Mouse (Mus musculus) testis, adult 2 months (tissue): ENCODE data around the gene Col4a1. TPM values are rescaled to one million over a fixed set of nuclear protein-coding genes. Genes with fewer than 3 reads are reported as not detected.

Experiments
- H3K27ac ChIP-seq: fragments of 200-500 bp; 2 replicates; pipeline ENCODE4 v1.5.1; 2012; ENCODE audit warnings: low read depth, low read length; ENCODE audit not compliant: control insufficient read depth, insufficient read depth
- H3K27me3 ChIP-seq: fragments of 200-500 bp; 2 replicates; pipeline ENCODE4 v1.6.1; 2012; ENCODE audit warnings: mild to moderate bottlenecking, low read length, moderate library complexity; ENCODE audit not compliant: control insufficient read depth, insufficient read depth
- H3K36me3 ChIP-seq: fragments of 200-500 bp; 2 replicates; pipeline ENCODE4 v1.6.1; 2012; ENCODE audit warnings: mild to moderate bottlenecking, low read length; ENCODE audit not compliant: control insufficient read depth, insufficient read depth
- H3K4me1 ChIP-seq: fragments of 200-500 bp; 2 replicates; pipeline ENCODE4 v1.6.1; 2012; ENCODE audit warnings: low read length; ENCODE audit not compliant: control insufficient read depth, insufficient read depth
- H3K4me3 ChIP-seq: fragments of 200-500 bp; 2 replicates; pipeline ENCODE4 v1.5.1; 2012; ENCODE audit warnings: low read depth, mild to moderate bottlenecking, low read length, moderate library complexity, mixed read lengths; ENCODE audit not compliant: control insufficient read depth
- CTCF ChIP-seq: fragments of 200-500 bp; IDR thresholded peaks from 2 replicates; pipeline ENCODE4 v1.5.1; 2012; ENCODE audit warnings: low read depth, mild to moderate bottlenecking, inconsistent platforms, low read length, moderate library complexity; ENCODE audit not compliant: control insufficient read depth, insufficient read depth, insufficient replicate concordance
- POLR2A ChIP-seq: fragments of 200-500 bp; IDR thresholded peaks from 2 replicates; pipeline ENCODE4 v1.6.1; 2012; ENCODE audit warnings: low read depth, mild to moderate bottlenecking, inconsistent platforms, low read length, moderate library complexity; ENCODE audit not compliant: control insufficient read depth
- polyA plus RNA-seq: library from polyadenylated mRNA; depleted of rRNA; stranded (reverse); fragments of >200 nt; gene quantifications from 2 replicates; pipeline ENCODE4 v1.2.3, GENCODE M21; 2012

Gene Col4a1
- polyA plus RNA-seq, 1 experiment, result 18.8 TPM

DNA sequence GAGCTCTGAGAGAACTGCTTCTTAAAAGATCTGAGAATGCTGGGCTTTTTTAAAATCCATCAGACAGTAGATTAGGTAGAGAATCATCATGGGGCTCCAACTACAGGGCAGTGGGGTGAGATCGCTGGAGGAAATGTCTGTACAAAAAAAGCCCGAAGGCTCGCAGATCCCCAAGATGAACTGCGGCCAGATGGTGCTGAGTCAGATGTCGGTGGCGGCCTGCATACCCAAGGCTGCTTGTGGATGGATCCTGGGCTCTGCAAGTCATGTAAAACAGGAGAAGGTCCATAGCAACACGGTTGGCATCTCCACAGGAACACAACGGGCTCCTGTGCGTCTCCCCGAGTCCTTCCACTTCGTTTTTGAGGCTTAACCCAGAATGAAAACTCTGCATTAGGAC lies 39.9 kb upstream of the Col4a1 start:
- no peak for TF ChIP-seq CTCF
- no peak for TF ChIP-seq POLR2A
- no peak overlapping the region for H3K4me3 ChIP-seq
- H3K27ac ChIP-seq, result no peak overlapping the region
- no peaks in the 10 kb centered on the region for H3K4me1 ChIP-seq
- no peaks in the 10 kb centered on the region for H3K36me3 ChIP-seq
- no peaks in the 10 kb centered on the region for H3K27me3 ChIP-seq

DNA sequence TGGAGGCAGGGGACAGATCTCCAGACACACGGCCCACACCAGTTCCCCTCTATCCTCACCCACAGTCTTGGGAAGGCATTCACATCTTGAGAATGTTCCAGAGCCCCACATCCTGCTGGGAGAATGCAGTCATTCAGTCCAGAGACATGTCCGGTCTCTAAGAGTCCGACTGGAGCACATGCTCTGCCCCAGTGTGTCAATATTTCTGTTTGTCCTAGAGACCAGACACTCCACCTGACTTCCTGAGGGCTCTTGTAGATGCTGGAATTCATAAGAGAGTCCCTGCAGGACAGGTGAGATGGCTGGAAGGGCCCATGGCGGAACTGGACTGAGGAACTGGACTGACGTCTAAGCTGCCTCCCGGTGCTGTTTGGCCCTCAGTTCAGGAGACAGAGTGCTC lies 38.7 kb upstream of the Col4a1 start:
- no peaks in the 10 kb centered on the region for H3K36me3 ChIP-seq
- no peaks in the 10 kb centered on the region for H3K27me3 ChIP-seq
- H3K27ac ChIP-seq, result no peak overlapping the region
- no peak overlapping the region for H3K4me3 ChIP-seq
- H3K4me1 ChIP-seq, result no peaks in the 10 kb centered on the region
- TF ChIP-seq POLR2A, result no peak
- no peak for TF ChIP-seq CTCF

DNA sequence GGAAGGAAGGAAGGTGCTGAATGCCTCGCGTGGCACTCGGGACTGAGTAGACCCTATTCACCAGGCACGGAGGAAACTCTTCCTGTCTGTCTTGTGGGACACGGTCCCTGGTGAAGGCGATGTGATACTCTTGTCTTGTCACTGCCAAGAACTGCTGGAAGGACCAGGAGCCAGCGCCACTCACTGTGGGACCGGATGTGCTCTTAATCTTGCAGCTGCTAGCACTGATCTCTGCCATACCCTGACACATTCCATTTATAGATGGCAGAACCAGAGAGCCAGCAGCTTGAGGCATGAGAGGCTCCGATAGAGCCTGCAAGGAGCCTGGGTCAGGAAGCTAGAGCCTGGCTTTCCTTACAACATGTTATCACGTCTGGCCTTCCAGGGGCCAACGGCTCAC lies 36.0 kb upstream of the Col4a1 start:
- Histone ChIP-seq H3K36me3 (no peaks in the 10 kb centered on the region), H3K27me3 (no peaks in the 10 kb centered on the region), H3K4me3 (no peak overlapping the region), H3K4me1 (no peaks in the 10 kb centered on the region), H3K27ac (peak overlapping the region; percentile 12; the same call in 1 of the 2 replicates)
- TF ChIP-seq POLR2A (no peak), CTCF (no peak)

DNA sequence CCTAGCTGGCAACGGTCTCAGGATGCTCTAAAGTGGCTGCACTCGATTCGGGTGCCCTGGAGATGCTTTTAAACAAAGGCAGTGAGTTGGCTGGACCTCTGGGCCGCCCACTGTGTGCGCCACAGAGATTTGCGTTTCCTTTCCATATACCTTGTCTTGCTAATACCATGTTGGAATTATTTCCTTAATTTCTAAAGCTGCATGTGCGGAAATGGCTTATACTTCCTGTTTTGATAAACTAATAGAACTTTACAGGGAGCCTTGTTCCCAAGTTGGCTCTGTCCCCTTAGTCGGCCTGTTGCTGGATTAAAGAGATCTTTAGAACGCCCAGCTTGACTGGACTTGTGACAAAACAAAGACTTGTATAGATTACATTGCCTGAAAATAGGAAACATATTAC lies 35.1 kb upstream of the Col4a1 start:
- Histone ChIP-seq H3K27me3 (no peaks in the 10 kb centered on the region), H3K4me1 (no peaks in the 10 kb centered on the region), H3K27ac (no peak overlapping the region), H3K36me3 (no peaks in the 10 kb centered on the region), H3K4me3 (no peak overlapping the region)
- TF ChIP-seq CTCF, result no peak
- TF ChIP-seq POLR2A, result no peak

DNA sequence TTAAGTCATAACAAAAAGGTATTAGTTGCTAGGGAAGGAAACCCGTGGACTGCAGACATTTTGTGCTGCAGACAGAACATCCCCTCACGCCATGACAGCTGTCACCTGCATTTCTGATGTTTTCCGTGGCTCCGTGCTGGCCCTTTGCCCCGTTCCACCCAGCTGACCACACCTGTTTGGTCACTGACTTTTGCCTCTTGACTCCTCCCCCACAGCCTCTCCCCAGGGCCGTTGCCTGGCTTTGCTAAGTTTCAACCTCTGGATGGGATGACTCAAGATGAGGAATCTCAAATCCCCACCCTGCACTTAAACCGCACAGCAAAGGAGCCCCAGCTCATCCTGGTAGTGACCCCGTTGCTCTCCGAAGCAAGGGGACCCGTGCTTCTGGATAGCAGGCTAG lies 33.6 kb upstream of the Col4a1 start:
- Histone ChIP-seq H3K4me3 (no peak overlapping the region), H3K36me3 (no peaks in the 10 kb centered on the region), H3K4me1 (no peaks in the 10 kb centered on the region), H3K27ac (no peak overlapping the region), H3K27me3 (no peaks in the 10 kb centered on the region)
- TF ChIP-seq POLR2A, result no peak
- TF ChIP-seq CTCF, result no peak

DNA sequence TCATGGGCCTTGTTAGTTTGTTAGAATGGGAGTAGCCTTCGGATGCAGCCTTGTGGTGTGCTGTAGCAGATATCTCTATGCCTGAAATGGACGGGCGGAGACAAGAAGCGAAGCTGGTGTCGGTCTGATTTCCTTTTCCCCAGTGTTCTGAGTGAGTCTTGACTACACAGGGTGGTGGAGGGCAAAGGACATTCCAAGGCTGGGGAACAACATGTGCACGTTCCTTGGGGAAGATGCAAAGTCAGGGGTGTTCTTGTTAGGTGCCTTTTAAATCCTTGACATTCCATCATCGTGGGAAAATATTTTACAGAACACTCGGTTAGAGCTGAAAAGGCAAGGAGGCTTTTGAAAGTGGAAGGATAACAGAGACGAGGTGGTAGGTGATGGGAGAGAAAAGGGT lies 31.8 kb upstream of the Col4a1 start:
- H3K36me3 ChIP-seq, result no peaks in the 10 kb centered on the region
- H3K27me3 ChIP-seq, result no peaks in the 10 kb centered on the region
- no peak overlapping the region for H3K4me3 ChIP-seq
- TF ChIP-seq CTCF (no peak), POLR2A (no peak)
- no peaks in the 10 kb centered on the region for H3K4me1 ChIP-seq
- peak overlapping the region; percentile 26; the same call in 1 of the 2 replicates for H3K27ac ChIP-seq

DNA sequence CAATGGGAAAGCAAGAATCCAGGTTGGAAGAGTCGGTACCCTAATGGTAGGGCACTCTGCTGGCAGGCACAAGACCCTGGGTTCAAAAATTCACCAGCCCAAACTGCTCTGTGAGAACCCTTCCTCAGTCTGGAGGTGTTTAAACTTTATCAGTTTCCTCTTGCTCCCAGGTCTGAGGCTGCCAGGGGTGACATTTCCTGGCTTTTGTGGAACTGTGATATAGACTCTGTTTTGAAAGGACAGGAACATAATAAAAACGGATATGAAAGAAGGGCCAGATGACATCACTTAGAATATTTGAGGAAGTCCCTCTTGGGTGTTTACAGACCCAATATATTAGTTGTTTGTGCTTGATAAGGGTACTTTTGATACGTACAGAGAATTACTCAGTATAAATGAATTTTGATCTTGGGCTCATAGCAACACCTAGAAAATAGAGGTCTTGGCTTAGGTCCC lies 28.5 kb upstream of the Col4a1 start:
- TF ChIP-seq POLR2A, result no peak
- no peak for TF ChIP-seq CTCF
- Histone ChIP-seq H3K27me3 (no peaks in the 10 kb centered on the region), H3K4me1 (no peaks in the 10 kb centered on the region), H3K36me3 (no peaks in the 10 kb centered on the region), H3K27ac (no peak overlapping the region), H3K4me3 (no peak overlapping the region)

DNA sequence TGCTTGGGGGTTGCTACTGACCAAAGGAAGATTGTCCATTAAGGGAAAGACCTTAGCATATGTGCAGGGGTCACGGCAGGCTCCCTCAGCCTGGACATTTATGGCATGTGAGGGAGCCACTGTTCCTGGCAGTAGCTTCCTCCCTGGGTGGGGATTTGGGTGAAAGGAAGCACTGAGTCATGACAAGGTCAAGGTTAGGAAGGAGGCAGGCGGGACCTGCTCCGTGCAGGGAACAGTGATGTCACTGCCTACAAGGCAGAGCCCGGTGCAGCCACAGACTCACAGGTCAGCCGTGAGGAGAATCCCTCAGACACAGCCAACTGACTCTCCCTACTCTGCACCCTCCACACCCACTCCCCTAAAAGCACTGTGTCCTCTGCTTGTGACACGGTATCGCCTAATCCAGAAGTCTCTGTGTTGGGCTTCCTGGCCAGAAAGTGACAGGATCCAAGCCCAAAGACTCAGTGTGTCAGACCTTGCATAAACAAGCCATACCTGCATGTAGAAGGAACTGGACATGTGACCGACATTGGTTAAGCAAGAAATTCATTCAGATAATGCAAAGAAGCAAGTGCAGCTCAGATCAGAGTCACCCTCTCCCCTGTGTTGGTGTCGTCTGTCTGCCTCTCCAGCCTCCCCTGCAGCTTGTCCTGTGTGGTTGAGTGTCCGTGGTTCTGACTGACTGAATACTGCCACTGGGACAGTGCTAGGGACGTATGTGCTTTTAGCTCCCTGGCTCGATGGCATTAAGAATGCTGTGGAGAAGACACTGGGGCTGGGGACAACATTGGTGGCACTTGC lies 27.9 kb upstream of the Col4a1 start:
- H3K36me3 ChIP-seq, result no peaks in the 10 kb centered on the region
- no peak for TF ChIP-seq POLR2A
- no peak for TF ChIP-seq CTCF
- no peak overlapping the region for H3K27ac ChIP-seq
- no peak overlapping the region for H3K4me3 ChIP-seq
- no peaks in the 10 kb centered on the region for H3K4me1 ChIP-seq
- H3K27me3 ChIP-seq, result no peaks in the 10 kb centered on the region
